Mouse (Mus musculus) hindbrain, embryonic 11.5 days (tissue): ENCODE results near the gene Arrb2. TPM values are rescaled to one million over a fixed set of nuclear protein-coding genes. Genes with fewer than 3 reads are reported as not detected.

Experiments used
- ATAC-seq: fragments of 200-750 bp; cut with Nextera tagmentation; 2 replicates; pipeline ENCODE4 v1.8.0; 2017; ENCODE audit warnings: mild to moderate bottlenecking, moderate TSS enrichment, moderate library complexity; ENCODE audit not compliant: low FRiP score
- DNase-seq: peaks from one replicate; pipeline ENCODE4 v3.0.0-alpha.2; 2015; ENCODE audit warnings: low spot score
- H3K27ac ChIP-seq: fragments of 300-500 bp; sonication (generic); 2 replicates; pipeline ENCODE4 v1.5.1; 2014; ENCODE audit warnings: mild to moderate bottlenecking, low read depth, low read length
- H3K27me3 ChIP-seq: fragments of 300-500 bp; sonication (generic); 2 replicates; pipeline ENCODE4 v1.6.1; 2014; ENCODE audit warnings: mild to moderate bottlenecking, low read length, moderate library complexity, mixed read lengths; ENCODE audit not compliant: control insufficient read depth, insufficient read depth
- H3K36me3 ChIP-seq: fragments of 300-500 bp; sonication (generic); 2 replicates; pipeline ENCODE4 v1.6.1; 2014; ENCODE audit warnings: mild to moderate bottlenecking, low read length, moderate library complexity, mixed read lengths; ENCODE audit not compliant: control insufficient read depth, insufficient read depth
- H3K4me1 ChIP-seq: fragments of 300-500 bp; sonication (generic); replicated peaks from 2 replicates; pipeline ENCODE4 v1.6.1; 2014; ENCODE audit warnings: low read length, mixed read lengths; ENCODE audit not compliant: control insufficient read depth, insufficient read depth
- H3K4me2 ChIP-seq: fragments of 300-500 bp; sonication (generic); replicated peaks from 2 replicates; pipeline ENCODE4 v1.6.1; 2014; ENCODE audit warnings: mild to moderate bottlenecking, low read depth, low read length
- H3K4me3 ChIP-seq: fragments of 300-500 bp; sonication (generic); 2 replicates; pipeline ENCODE4 v1.5.1; 2014; ENCODE audit warnings: low read depth, low read length
- H3K9ac ChIP-seq: fragments of 300-500 bp; sonication (generic); 2 replicates; pipeline ENCODE4 v1.6.1; 2014; ENCODE audit warnings: low read depth, low read length
- H3K9me3 ChIP-seq: fragments of 300-500 bp; sonication (generic); 2 replicates; pipeline ENCODE4 v1.6.1; 2016; ENCODE audit warnings: low read length; ENCODE audit not compliant: control insufficient read depth
- WGBS: fragments of 180-500 bp; shearing (Covaris S2); extraction: QIAGEN DNeasy Blood & Tissue Kit; methylation state at CpG from one replicate; pipeline ENCODE4 v1.1.7; 2014; 5-methylcytosine and 5-hydroxymethylcytosine counted together
- polyA plus RNA-seq: library from polyadenylated mRNA; unstranded; fragments of >200 nt; fragmentation: Nextera tagmentation; extraction: Ambion mirVana; gene quantifications from 2 replicates; pipeline ENCODE4 v1.2.1, GENCODE M21; 2014

Arrb2 gene
- polyA plus RNA-seq, 1 experiment from 2014 or later: 38.1 TPM

DNA sequence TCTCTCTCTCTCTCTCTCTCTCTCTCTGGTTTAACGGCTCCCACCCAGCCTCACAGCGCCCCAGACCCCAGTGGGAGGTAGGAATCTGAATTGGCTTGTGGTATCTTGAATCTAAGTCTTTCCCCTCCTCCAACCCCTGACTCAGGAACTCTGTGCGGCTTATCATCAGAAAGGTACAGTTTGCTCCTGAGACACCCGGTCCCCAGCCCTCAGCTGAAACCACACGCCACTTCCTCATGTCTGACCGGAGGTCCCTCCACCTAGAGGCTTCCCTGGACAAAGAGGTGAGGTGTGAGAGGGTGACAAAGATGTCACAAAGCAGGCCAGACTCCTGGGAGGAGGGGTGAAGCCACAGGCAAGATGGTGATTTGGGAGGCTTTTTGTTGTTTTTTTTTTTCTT lies 5.0 kb downstream of the Arrb2 start:
- WGBS: 82% methylated on average over 6 of the region's 6 CpGs
- ATAC-seq (no peak), DNase-seq (no peak)
- Histone ChIP-seq H3K9me3 (no peaks in the 10 kb centered on the region), H3K4me2 (no peak overlapping the region), H3K4me1 (0 out of 2 replicates have a peak, but pooled peaks cover 4% of the 10 kb centered on the region), H3K27ac (no peak overlapping the region), H3K36me3 (0 out of 2 replicates have a peak, but pooled peaks cover 9% of the 10 kb centered on the region), H3K9ac (no peak overlapping the region), H3K4me3 (no peak overlapping the region), H3K27me3 (no peaks in the 10 kb centered on the region)

- Histone ChIP-seq H3K4me3 (no peak overlapping the region), H3K36me3 (0 out of 2 replicates have a peak, but pooled peaks cover 9% of the 10 kb centered on the region), H3K4me2 (no peak overlapping the region), H3K27me3 (no peaks in the 10 kb centered on the region), H3K9ac (no peak overlapping the region), H3K27ac (no peak overlapping the region), H3K4me1 (no peaks in the 10 kb centered on the region), H3K9me3 (no peaks in the 10 kb centered on the region)
- 88% methylated on average over 7 of the region's 7 CpGs for WGBS
- DNase-seq (no peak), ATAC-seq (no peak)
Observed at GRCm38 (mm10) chr11:70438728-70439374, 6.4 kb downstream of the Arrb2 start.

GRCm38 (mm10) chr11:70440637-70441036 lies 8.2 kb downstream of the Arrb2 start:
- ATAC-seq (no peak), DNase-seq (no peak)
- no peak overlapping the region for H3K27ac ChIP-seq
- no peaks in the 10 kb centered on the region for H3K9me3 ChIP-seq
- no peaks in the 10 kb centered on the region for H3K27me3 ChIP-seq
- H3K4me2 ChIP-seq: no peak overlapping the region
- H3K9ac ChIP-seq: no peak overlapping the region
- H3K4me1 ChIP-seq: no peaks in the 10 kb centered on the region
- 93% methylated on average over 4 of the region's 4 CpGs for WGBS
- H3K4me3 ChIP-seq: no peak overlapping the region
- 0 out of 2 replicates have a peak, but pooled peaks cover 9% of the 10 kb centered on the region for H3K36me3 ChIP-seq

DNA sequence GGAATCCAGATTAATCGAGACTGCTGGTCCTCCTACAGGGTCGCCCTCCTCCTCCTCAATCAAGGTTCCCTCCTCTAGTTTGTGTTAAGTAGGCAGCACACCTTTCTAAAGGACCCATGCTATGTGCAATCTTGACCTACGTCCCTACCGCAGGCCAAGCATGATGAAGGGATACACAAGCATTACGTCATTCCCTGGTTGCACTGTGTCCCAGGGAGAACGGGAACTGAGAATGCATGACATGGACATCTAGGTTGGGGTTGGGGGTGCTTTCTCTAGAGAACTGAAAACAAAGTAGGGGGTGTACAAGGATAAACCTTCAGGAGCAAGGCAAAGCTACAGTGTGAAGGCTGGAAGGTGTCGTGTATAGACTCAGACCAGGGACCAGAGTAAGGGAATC lies 9.4 kb downstream of the Arrb2 start:
- DNase-seq (no peak), ATAC-seq (no peak)
- no peak overlapping the region for H3K4me2 ChIP-seq
- H3K36me3 ChIP-seq: 0 out of 2 replicates have a peak, but pooled peaks cover 9% of the 10 kb centered on the region
- no peak overlapping the region for H3K9ac ChIP-seq
- no peaks in the 10 kb centered on the region for H3K4me1 ChIP-seq
- H3K9me3 ChIP-seq: no peaks in the 10 kb centered on the region
- H3K27me3 ChIP-seq: no peaks in the 10 kb centered on the region
- no peak overlapping the region for H3K4me3 ChIP-seq
- 93% methylated on average over 7 of the region's 7 CpGs for WGBS
- no peak overlapping the region for H3K27ac ChIP-seq

GRCm38 (mm10) chr11:70443964-70444363 lies 11.5 kb downstream of the Arrb2 start:
- Histone ChIP-seq H3K4me1 (no peaks in the 10 kb centered on the region), H3K9me3 (no peaks in the 10 kb centered on the region), H3K4me2 (no peak overlapping the region), H3K4me3 (no peak overlapping the region), H3K27ac (no peak overlapping the region), H3K9ac (no peak overlapping the region), H3K27me3 (no peaks in the 10 kb centered on the region), H3K36me3 (0 out of 2 replicates have a peak, but pooled peaks cover 4% of the 10 kb centered on the region)
- DNase-seq (no peak), ATAC-seq (no peak)
- 92% methylated on average over 3 of the region's 3 CpGs for WGBS

DNA sequence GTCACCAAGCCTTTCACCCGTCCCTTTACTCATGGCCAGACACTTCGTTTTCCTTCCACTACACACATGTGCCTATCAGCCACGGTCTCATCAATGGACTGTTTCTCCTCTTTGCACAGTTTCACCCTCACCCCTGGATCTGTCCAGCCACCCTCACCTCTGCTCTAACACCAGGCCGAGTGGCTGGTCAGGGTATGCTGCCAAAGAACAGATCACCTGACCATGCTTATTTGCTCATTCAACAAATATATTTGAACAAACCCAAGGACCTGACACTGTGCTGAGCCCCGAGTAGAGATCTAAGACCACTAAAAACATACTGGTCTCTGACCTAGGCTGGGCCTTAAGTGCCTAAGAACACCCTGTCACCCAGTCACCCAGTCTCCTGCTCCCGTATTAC lies 12.2 kb downstream of the Arrb2 start:
- Histone ChIP-seq H3K27me3 (no peaks in the 10 kb centered on the region), H3K36me3 (no peaks in the 10 kb centered on the region), H3K27ac (no peak overlapping the region), H3K9ac (no peak overlapping the region), H3K4me1 (no peaks in the 10 kb centered on the region), H3K4me3 (no peak overlapping the region), H3K4me2 (no peak overlapping the region), H3K9me3 (no peaks in the 10 kb centered on the region)
- DNase-seq (no peak), ATAC-seq (no peak)
- 79% methylated on average over 6 of the region's 6 CpGs for WGBS

DNA sequence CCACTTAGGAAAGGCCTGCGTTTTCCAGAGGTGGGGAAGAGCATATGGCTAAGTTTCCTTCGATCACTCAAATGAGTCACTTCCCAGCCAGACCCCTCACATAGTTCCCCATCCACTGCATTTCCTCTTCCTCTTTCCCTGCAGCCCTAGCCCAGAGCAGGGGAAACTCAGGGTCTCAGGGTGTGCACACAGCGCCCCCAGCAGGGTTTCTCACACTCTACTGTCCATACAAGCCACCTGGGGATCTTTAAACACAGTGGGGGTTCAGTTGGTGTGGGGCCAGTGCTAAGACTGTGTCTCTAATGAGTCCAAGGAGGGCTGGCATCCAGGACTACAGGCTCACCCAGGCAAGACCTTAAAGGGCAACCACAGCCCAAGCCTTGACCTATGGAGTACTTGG lies 14.3 kb downstream of the Arrb2 start:
- 44% methylated on average over 3 of the region's 3 CpGs for WGBS
- no peak overlapping the region for H3K9ac ChIP-seq
- no peak overlapping the region for H3K4me2 ChIP-seq
- no peaks in the 10 kb centered on the region for H3K27me3 ChIP-seq
- H3K36me3 ChIP-seq: no peaks in the 10 kb centered on the region
- H3K4me3 ChIP-seq: no peak overlapping the region
- no peak overlapping the region for H3K27ac ChIP-seq
- no peak for DNase-seq
- no peaks in the 10 kb centered on the region for H3K9me3 ChIP-seq
- H3K4me1 ChIP-seq: no peaks in the 10 kb centered on the region
- no peak for ATAC-seq

DNA sequence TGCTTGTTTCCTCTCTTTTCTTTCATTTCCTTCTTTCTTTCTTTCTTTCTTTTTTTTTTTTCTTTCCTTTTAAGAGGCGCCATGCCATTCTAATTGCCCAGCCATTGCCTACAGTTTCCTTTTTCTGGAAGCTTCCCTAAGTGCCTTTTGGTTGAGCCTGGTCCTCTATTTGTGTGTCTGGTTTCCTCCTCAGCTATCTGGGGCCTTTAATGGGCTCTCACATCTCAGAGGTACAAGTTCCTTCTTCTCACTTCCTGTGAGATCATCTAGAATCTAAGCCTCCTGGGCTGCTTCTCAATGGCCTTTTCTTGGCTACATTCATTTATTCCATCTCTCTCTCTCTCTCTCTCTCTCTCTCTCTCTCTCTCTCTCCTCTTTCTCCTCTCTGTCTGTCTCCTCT lies 14.9 kb downstream of the Arrb2 start:
- no peak overlapping the region for H3K4me2 ChIP-seq
- ATAC-seq: no peak
- no peak overlapping the region for H3K27ac ChIP-seq
- H3K9ac ChIP-seq: no peak overlapping the region
- no peak for DNase-seq
- no peaks in the 10 kb centered on the region for H3K36me3 ChIP-seq
- 73% methylated on average over 1 of the region's 1 CpGs for WGBS
- H3K27me3 ChIP-seq: no peaks in the 10 kb centered on the region
- no peaks in the 10 kb centered on the region for H3K9me3 ChIP-seq
- no peaks in the 10 kb centered on the region for H3K4me1 ChIP-seq
- no peak overlapping the region for H3K4me3 ChIP-seq

DNA sequence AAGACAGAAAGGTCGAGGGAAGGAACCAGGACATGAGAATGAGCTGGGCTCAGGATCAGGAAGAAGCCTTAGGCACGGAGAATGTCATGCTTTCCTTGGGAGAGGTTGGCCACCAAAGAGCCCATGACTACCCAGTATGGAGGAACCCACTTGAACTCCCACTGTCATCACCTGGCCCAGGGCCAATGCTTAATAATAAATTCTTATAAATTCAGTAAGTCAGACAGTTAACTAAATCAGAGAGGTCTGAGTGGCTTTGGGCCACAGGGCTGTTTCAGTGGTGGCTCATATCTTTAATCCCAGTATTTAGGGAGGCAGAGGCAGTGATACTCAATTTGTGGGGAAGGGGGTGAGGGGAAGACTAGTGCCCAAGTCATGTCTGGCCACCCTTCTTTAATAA lies 18.5 kb downstream of the Arrb2 start:
- Histone ChIP-seq H3K4me1 (peaks cover 4% of the 10 kb centered on the region; the same call in 1 of the 2 replicates), H3K4me3 (no peak overlapping the region), H3K27ac (no peak overlapping the region), H3K4me2 (no peak overlapping the region), H3K9ac (no peak overlapping the region), H3K9me3 (no peaks in the 10 kb centered on the region), H3K36me3 (no peaks in the 10 kb centered on the region), H3K27me3 (no peaks in the 10 kb centered on the region)
- WGBS: 90% methylated on average over 2 of the region's 2 CpGs
- ATAC-seq (no peak), DNase-seq (no peak)
